Mouse (Mus musculus) stomach, postnatal 0 days (tissue): ENCODE measurements around the gene Nup210l.

ENCODE experiments used
- CTCF ChIP-seq: IDR thresholded peaks from 2 replicates; pipeline ENCODE4 v1.5.1; 2016; ENCODE audit warnings: antibody characterized with exemption, low read depth, mild to moderate bottlenecking, moderate library complexity
- EP300 ChIP-seq: optimal IDR thresholded peaks from 2 replicates; pipeline ENCODE3; 2016; ENCODE audit warnings: antibody characterized with exemption

- TF ChIP-seq CTCF (no peak), EP300 (no peak)
These were observed at the start of gene Nup210l for GRCm38 (mm10) chr3:90103938-90104337.
